Mouse (Mus musculus) neural tube, embryonic 14.5 days (tissue): ENCODE results near the gene Thap3. TPM values are rescaled to one million over a fixed set of nuclear protein-coding genes. Genes with fewer than 3 reads are reported as not detected.

ENCODE experiments used
- ATAC-seq: fragments of 200-750 bp; cut with Nextera tagmentation; 2 replicates; pipeline ENCODE4 v1.8.0; 2017; ENCODE audit warnings: low read depth, mild to moderate bottlenecking, moderate TSS enrichment, moderate library complexity
- H3K27ac ChIP-seq: fragments of 300-500 bp; sonication (generic); 2 replicates; pipeline ENCODE4 v1.5.1; 2014; ENCODE audit warnings: low read depth, mild to moderate bottlenecking, control low read depth, low read length, moderate library complexity, mixed read lengths
- H3K27me3 ChIP-seq: fragments of 300-500 bp; sonication (generic); 2 replicates; pipeline ENCODE4 v1.6.1; 2014; ENCODE audit warnings: low read length; ENCODE audit not compliant: control insufficient read depth, insufficient read depth
- H3K36me3 ChIP-seq: fragments of 300-500 bp; sonication (generic); 2 replicates; pipeline ENCODE4 v1.6.1; 2014; ENCODE audit warnings: low read length, mixed read lengths; ENCODE audit not compliant: control insufficient read depth, insufficient read depth
- H3K4me1 ChIP-seq: fragments of 300-500 bp; sonication (generic); 2 replicates; pipeline ENCODE4 v1.6.1; 2014; ENCODE audit warnings: low read length; ENCODE audit not compliant: control insufficient read depth, insufficient read depth
- H3K4me2 ChIP-seq: fragments of 300-500 bp; sonication (generic); 2 replicates; pipeline ENCODE4 v1.6.1; 2014; ENCODE audit warnings: mild to moderate bottlenecking, low read depth, low read length, control low read depth
- H3K4me3 ChIP-seq: fragments of 300-500 bp; sonication (generic); 2 replicates; pipeline ENCODE4 v1.5.1; 2014; ENCODE audit warnings: low read depth, low read length, control low read depth, mixed read lengths
- H3K9ac ChIP-seq: fragments of 300-500 bp; sonication (generic); replicated peaks from 2 replicates; pipeline ENCODE4 v1.6.1; 2014; ENCODE audit warnings: low read depth, mild to moderate bottlenecking, control low read depth, low read length, mixed read lengths
- H3K9me3 ChIP-seq: fragments of 300-500 bp; sonication (generic); 2 replicates; pipeline ENCODE4 v1.6.1; 2016; ENCODE audit warnings: low read length; ENCODE audit not compliant: control insufficient read depth
- WGBS: fragments of 180-500 bp; shearing (Covaris S2); extraction: QIAGEN DNeasy Blood & Tissue Kit; methylation state at CpG from one replicate; pipeline ENCODE4 v1.1.7; 2014; 5-methylcytosine and 5-hydroxymethylcytosine counted together
- polyA plus RNA-seq: library from polyadenylated mRNA; unstranded; fragments of >200 nt; fragmentation: Nextera tagmentation; extraction: Ambion mirVana; gene quantifications from 2 replicates; pipeline ENCODE4 v1.2.1, GENCODE M21; 2014

Thap3 gene
- polyA plus RNA-seq, 1 experiment from 2014 or later: 30.3 TPM

GRCm38 (mm10) chr4:152011171-152011760 lies 22.5 kb upstream of the Thap3 start:
- Histone ChIP-seq H3K4me2 (peak overlapping the region; percentile 100), H3K4me1 (peaks cover 17% of the 10 kb centered on the region), H3K27me3 (peaks cover 20% of the 10 kb centered on the region), H3K4me3 (peak overlapping the region; percentile 71; the same call in 1 of the 2 replicates), H3K27ac (no peak overlapping the region), H3K9ac (no peak overlapping the region), H3K36me3 (0 out of 2 replicates have a peak, but pooled peaks cover 3% of the 10 kb centered on the region), H3K9me3 (no peaks in the 10 kb centered on the region)
- no peak for ATAC-seq
- 84% methylated on average over 8 of the region's 8 CpGs for WGBS

GRCm38 (mm10) chr4:152010707-152011134 lies 21.9 kb upstream of the Thap3 start:
- Histone ChIP-seq H3K36me3 (0 out of 2 replicates have a peak, but pooled peaks cover 3% of the 10 kb centered on the region), H3K27ac (no peak overlapping the region), H3K9ac (no peak overlapping the region), H3K4me1 (peaks cover 17% of the 10 kb centered on the region), H3K9me3 (no peaks in the 10 kb centered on the region), H3K27me3 (peaks cover 20% of the 10 kb centered on the region), H3K4me2 (peak overlapping the region; percentile 100), H3K4me3 (peak overlapping the region; percentile 71)
- 17% methylated on average over 13 of the region's 13 CpGs for WGBS
- ATAC-seq: no peak

GRCm38 (mm10) chr4:152010091-152010706 lies 21.4 kb upstream of the Thap3 start:
- ATAC-seq: no peak
- WGBS: 3% methylated on average over 10 of the region's 10 CpGs
- no peak overlapping the region for H3K27ac ChIP-seq

DNA sequence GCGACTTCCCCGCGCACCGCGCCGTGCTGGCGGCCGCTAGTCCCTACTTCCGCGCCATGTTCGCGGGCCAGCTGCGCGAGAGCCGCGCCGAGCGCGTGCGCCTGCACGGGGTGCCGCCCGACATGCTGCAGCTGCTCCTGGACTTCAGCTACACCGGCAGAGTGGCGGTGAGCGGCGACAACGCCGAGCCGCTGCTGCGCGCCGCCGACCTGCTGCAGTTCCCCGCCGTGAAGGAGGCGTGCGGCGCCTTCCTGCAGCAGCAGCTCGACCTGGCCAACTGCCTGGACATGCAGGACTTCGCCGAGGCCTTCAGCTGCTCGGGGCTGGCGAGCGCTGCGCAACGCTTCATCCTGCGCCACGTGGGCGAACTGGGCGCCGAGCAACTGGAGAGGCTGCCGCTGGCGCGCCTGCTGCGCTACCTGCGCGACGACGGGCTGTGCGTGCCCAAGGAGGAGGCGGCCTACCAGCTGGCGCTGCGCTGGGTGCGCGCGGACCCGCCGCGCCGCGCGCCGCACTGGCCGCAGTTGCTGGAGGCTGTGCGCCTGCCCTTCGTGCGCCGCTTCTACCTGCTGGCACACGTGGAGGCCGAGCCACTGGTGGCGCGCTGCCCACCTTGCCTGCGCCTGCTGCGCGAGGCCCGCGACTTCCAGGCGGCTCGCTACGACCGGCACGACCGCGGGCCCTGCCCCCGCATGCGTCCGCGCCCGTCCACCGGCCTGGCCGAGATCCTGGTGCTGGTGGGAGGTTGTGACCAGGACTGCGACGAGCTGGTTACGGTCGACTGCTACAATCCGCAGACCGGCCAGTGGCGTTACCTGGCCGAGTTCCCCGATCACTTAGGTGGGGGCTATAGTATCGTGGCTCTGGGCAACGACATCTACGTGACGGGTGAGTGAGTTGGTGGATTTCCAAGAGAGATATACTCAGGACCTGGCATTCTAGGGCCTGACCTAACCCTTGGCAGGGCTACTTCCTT lies 20.6 kb upstream of the Thap3 start:
- peak overlapping the region; percentile 100 for H3K4me2 ChIP-seq
- H3K9ac ChIP-seq: peak overlapping the region; percentile 67
- WGBS: under 1% methylated on average over 115 of the region's 115 CpGs
- H3K4me1 ChIP-seq: peaks cover 17% of the 10 kb centered on the region
- H3K4me3 ChIP-seq: peak overlapping the region; percentile 71
- 0 out of 2 replicates have a peak, but pooled peaks cover 3% of the 10 kb centered on the region for H3K36me3 ChIP-seq
- peaks cover 20% of the 10 kb centered on the region for H3K27me3 ChIP-seq
- ATAC-seq: peak; percentile 78
- H3K9me3 ChIP-seq: no peaks in the 10 kb centered on the region
- H3K27ac ChIP-seq: peak overlapping the region; percentile 71

More at GRCm38 (mm10) chr4:152010091-152010706, 21.4 kb upstream of the Thap3 start:
- Histone ChIP-seq H3K4me2 (peak overlapping the region; percentile 100), H3K9ac (no peak overlapping the region), H3K36me3 (0 out of 2 replicates have a peak, but pooled peaks cover 3% of the 10 kb centered on the region), H3K27me3 (peaks cover 20% of the 10 kb centered on the region), H3K4me1 (peaks cover 17% of the 10 kb centered on the region), H3K9me3 (no peaks in the 10 kb centered on the region), H3K4me3 (peak overlapping the region; percentile 71)

DNA sequence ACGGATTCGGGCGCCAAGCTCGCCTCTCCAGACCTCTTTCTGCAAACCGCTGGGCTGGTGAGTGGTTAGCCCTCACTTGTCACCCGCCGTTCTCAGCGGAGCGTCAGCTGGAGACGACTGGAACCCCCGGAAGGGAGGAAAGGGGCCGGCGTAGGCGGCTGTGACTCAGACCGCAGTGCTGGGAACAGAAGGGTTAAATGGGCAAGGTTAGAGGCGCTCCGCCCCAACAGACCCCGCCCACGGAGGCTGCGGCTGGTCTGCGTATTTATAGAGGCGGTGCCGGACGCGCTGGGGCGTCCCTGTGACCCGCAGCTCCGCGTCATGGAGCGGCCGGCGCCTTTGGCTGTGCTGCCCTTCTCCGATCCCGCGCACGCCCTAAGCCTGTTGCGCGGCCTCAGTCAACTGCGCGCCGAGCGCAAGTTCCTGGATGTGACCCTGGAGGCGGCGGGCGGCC lies 19.9 kb upstream of the Thap3 start, which contains the start of gene Klhl21:
Gene Klhl21, plus strand, starts transcription at position 182 of the 454 bp plus-strand sequence.
- H3K9ac ChIP-seq: peak within 1 kb of the TSS; percentile 67
- H3K4me3 ChIP-seq: peak within 1 kb of the TSS; percentile 71
- H3K4me2 ChIP-seq: peak within 1 kb of the TSS; percentile 100
- H3K27me3 ChIP-seq: peaks cover 20% of the 10 kb centered on the region
- H3K36me3 ChIP-seq: no peaks in the 10 kb centered on the region
- H3K27ac ChIP-seq: peak within 1 kb of the TSS; percentile 71
- no peaks in the 10 kb centered on the region for H3K9me3 ChIP-seq
- peak; percentile 87 for ATAC-seq
- H3K4me1 ChIP-seq: peaks cover 17% of the 10 kb centered on the region
- WGBS: under 1% methylated on average over 45 of the region's 45 CpGs

- Histone ChIP-seq H3K4me3 (peak overlapping the region; percentile 71), H3K9me3 (no peaks in the 10 kb centered on the region), H3K4me2 (peak overlapping the region; percentile 100), H3K9ac (peak overlapping the region; percentile 67; the same call in 1 of the 2 replicates), H3K4me1 (peaks cover 17% of the 10 kb centered on the region), H3K27me3 (peaks cover 20% of the 10 kb centered on the region), H3K36me3 (no peaks in the 10 kb centered on the region), H3K27ac (peak overlapping the region; percentile 39; the same call in 1 of the 2 replicates)
- under 1% methylated on average over 14 of the region's 14 CpGs for WGBS
- ATAC-seq: no peak
Observed at GRCm38 (mm10) chr4:152008148-152008500, 19.3 kb upstream of the Thap3 start.

GRCm38 (mm10) chr4:152007481-152008147 lies 18.8 kb upstream of the Thap3 start:
- Histone ChIP-seq H3K4me2 (peak overlapping the region; percentile 100), H3K27ac (no peak overlapping the region), H3K27me3 (peaks cover 20% of the 10 kb centered on the region), H3K4me1 (peaks cover 17% of the 10 kb centered on the region), H3K9me3 (no peaks in the 10 kb centered on the region), H3K9ac (0 out of 2 replicates have a peak overlapping the region, but pooled peaks have one; percentile 67), H3K4me3 (peak overlapping the region; percentile 71; the same call in 1 of the 2 replicates), H3K36me3 (no peaks in the 10 kb centered on the region)
- WGBS: 3% methylated on average over 8 of the region's 8 CpGs
- no peak for ATAC-seq

- Histone ChIP-seq H3K27ac (no peak overlapping the region), H3K4me2 (no peak overlapping the region), H3K9ac (no peak overlapping the region), H3K9me3 (no peaks in the 10 kb centered on the region), H3K4me3 (no peak overlapping the region), H3K36me3 (no peaks in the 10 kb centered on the region), H3K4me1 (peaks cover 17% of the 10 kb centered on the region), H3K27me3 (peaks cover 20% of the 10 kb centered on the region)
- ATAC-seq: no peak
- WGBS: 28% methylated on average over 3 of the region's 3 CpGs
Observed at GRCm38 (mm10) chr4:152006812-152007211, 18.0 kb upstream of the Thap3 start.
